Mouse (Mus musculus): Measurements from ENCODE around the gene Habp4. TPM values are rescaled to one million over a fixed set of nuclear protein-coding genes. Genes with fewer than 3 reads are reported as not detected.

The Habp4 gene
- polyA plus RNA-seq, 1 experiment from 2014 or later = 17.4 TPM

- Histone ChIP-seq H3K9ac (no peak overlapping the region), H3K4me3 (replicated peaks) (no peak overlapping the region), H3K27ac (no peak overlapping the region), H3K9me3 (no peaks in the 10 kb centered on the region), H3K4me1 (replicated peaks) (no peaks in the 10 kb centered on the region), H3K36me3 (0 out of 2 replicates have a peak, but pooled peaks cover 2% of the 10 kb centered on the region), H3K4me2 (replicated peaks) (no peak overlapping the region), H3K27me3 (replicated peaks) (no peaks in the 10 kb centered on the region)
- 86% methylated on average over 6 of the region's 6 CpGs for WGBS
- no peak for ATAC-seq
These were observed 46.5 kb downstream of the Habp4 start for GRCm38 (mm10) chr13:64208146-64208545.

- no peaks in the 10 kb centered on the region for H3K9me3 ChIP-seq
- no peak overlapping the region for H3K4me3 ChIP-seq (replicated peaks)
- 77% methylated on average over 5 of the region's 5 CpGs for WGBS
- no peak for ATAC-seq
- H3K4me2 ChIP-seq (replicated peaks) = no peak overlapping the region
- no peaks in the 10 kb centered on the region for H3K4me1 ChIP-seq (replicated peaks)
- 0 out of 2 replicates have a peak, but pooled peaks cover 2% of the 10 kb centered on the region for H3K36me3 ChIP-seq
- H3K27ac ChIP-seq = no peak overlapping the region
- no peaks in the 10 kb centered on the region for H3K27me3 ChIP-seq (replicated peaks)
- no peak overlapping the region for H3K9ac ChIP-seq
These were observed 50.5 kb downstream of the Habp4 start for GRCm38 (mm10) chr13:64211995-64212603.

DNA sequence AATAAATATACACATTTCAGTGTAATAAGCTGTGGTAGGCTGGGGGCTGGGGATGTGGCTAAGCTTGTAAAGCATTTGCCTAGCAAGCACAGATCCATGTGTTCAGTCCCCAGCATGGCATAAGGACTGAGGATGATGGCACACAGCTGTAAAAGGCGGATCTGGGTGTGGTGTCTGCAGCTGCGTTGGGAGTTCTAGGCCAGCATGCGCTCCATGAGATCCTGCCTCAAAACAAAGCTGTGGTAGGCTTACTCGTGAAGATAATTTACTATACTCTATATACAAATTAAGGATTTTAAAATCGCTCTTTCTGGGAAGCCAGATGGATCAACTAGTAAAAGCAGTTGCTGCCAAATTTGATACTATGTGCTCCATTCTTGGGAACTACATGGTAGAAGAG, 53.3 kb downstream of the Habp4 start:
- H3K27me3 ChIP-seq (replicated peaks) = no peaks in the 10 kb centered on the region
- H3K4me2 ChIP-seq (replicated peaks) = no peak overlapping the region
- WGBS = 86% methylated on average over 5 of the region's 5 CpGs
- no peaks in the 10 kb centered on the region for H3K36me3 ChIP-seq
- no peak for ATAC-seq
- H3K9me3 ChIP-seq = no peaks in the 10 kb centered on the region
- H3K9ac ChIP-seq = no peak overlapping the region
- H3K4me1 ChIP-seq (replicated peaks) = no peaks in the 10 kb centered on the region
- H3K27ac ChIP-seq = no peak overlapping the region
- H3K4me3 ChIP-seq (replicated peaks) = no peak overlapping the region

GRCm38 (mm10) chr13:64225738-64226137, 64.1 kb downstream of the Habp4 start:
- ATAC-seq = no peak
- H3K27ac ChIP-seq = no peak overlapping the region
- WGBS = 77% methylated on average over 3 of the region's 3 CpGs
- no peak overlapping the region for H3K9ac ChIP-seq
- no peak overlapping the region for H3K4me3 ChIP-seq (replicated peaks)
- H3K9me3 ChIP-seq = no peaks in the 10 kb centered on the region
- no peaks in the 10 kb centered on the region for H3K4me1 ChIP-seq (replicated peaks)
- no peak overlapping the region for H3K4me2 ChIP-seq (replicated peaks)
- H3K27me3 ChIP-seq (replicated peaks) = no peaks in the 10 kb centered on the region
- no peaks in the 10 kb centered on the region for H3K36me3 ChIP-seq

- no peaks in the 10 kb centered on the region for H3K36me3 ChIP-seq
- no peak overlapping the region for H3K9ac ChIP-seq
- no peak overlapping the region for H3K4me2 ChIP-seq (replicated peaks)
- H3K27me3 ChIP-seq (replicated peaks) = no peaks in the 10 kb centered on the region
- H3K4me1 ChIP-seq (replicated peaks) = no peaks in the 10 kb centered on the region
- ATAC-seq = no peak
- 88% methylated on average over 4 of the region's 4 CpGs for WGBS
- no peaks in the 10 kb centered on the region for H3K9me3 ChIP-seq
- H3K27ac ChIP-seq = no peak overlapping the region
- H3K4me3 ChIP-seq (replicated peaks) = no peak overlapping the region
These were observed 65.1 kb downstream of the Habp4 start for GRCm38 (mm10) chr13:64226725-64227124.

DNA sequence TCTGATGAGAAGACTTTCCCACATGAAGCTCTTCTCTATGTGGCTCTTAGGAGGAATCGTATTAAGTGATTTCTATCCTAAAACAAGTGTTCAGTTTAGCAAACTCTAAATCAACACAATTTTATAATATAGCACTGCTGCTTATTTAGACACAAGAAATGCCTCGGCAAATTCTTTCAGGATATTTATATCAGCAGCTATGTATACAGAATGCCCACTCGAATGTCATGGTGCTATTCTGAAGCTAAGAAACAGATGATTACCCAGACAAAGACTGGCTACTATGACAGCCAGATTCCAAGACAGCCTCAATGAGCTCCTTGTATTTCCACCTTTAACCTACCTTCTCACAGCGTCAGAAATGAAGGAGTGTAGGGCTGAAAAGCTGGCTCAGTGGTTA, 71.5 kb downstream of the Habp4 start:
- 68% methylated on average over 4 of the region's 4 CpGs for WGBS
- H3K36me3 ChIP-seq = no peaks in the 10 kb centered on the region
- no peaks in the 10 kb centered on the region for H3K9me3 ChIP-seq
- H3K4me2 ChIP-seq (replicated peaks) = no peak overlapping the region
- no peak overlapping the region for H3K9ac ChIP-seq
- no peak overlapping the region for H3K4me3 ChIP-seq (replicated peaks)
- H3K4me1 ChIP-seq (replicated peaks) = 0 out of 2 replicates have a peak, but pooled peaks cover 6% of the 10 kb centered on the region
- ATAC-seq = no peak
- H3K27ac ChIP-seq = no peak overlapping the region
- H3K27me3 ChIP-seq (replicated peaks) = no peaks in the 10 kb centered on the region

GRCm38 (mm10) chr13:64235062-64235715, 73.6 kb downstream of the Habp4 start:
- Histone ChIP-seq H3K36me3 (no peaks in the 10 kb centered on the region), H3K4me1 (replicated peaks) (0 out of 2 replicates have a peak, but pooled peaks cover 6% of the 10 kb centered on the region), H3K4me3 (replicated peaks) (no peak overlapping the region), H3K27me3 (replicated peaks) (no peaks in the 10 kb centered on the region), H3K4me2 (replicated peaks) (no peak overlapping the region), H3K9ac (no peak overlapping the region), H3K9me3 (no peaks in the 10 kb centered on the region), H3K27ac (no peak overlapping the region)
- WGBS = 56% methylated on average over 4 of the region's 4 CpGs
- ATAC-seq = no peak

DNA sequence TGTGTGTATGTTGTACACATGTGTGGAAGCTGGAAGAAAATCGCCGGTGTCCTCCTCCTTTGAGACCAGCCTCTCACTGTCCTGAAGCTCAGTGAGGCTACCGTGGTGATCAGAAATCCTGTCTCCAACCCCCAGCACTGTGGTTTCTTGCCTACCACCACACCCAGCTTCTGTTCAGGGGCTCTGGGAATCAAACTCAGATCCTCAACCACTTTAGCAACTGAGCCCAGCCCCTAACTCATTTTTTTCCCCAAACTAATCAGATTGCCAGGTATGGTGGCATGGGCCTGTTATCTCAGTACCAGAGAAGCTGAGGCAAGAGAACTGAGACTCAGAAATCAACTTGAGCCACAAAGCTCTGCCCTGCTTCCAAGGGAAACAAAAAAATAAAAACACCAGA, 74.2 kb downstream of the Habp4 start:
- Histone ChIP-seq H3K27me3 (replicated peaks) (no peaks in the 10 kb centered on the region), H3K36me3 (no peaks in the 10 kb centered on the region), H3K4me1 (replicated peaks) (0 out of 2 replicates have a peak, but pooled peaks cover 6% of the 10 kb centered on the region), H3K9ac (no peak overlapping the region), H3K4me3 (replicated peaks) (no peak overlapping the region), H3K4me2 (replicated peaks) (no peak overlapping the region), H3K27ac (no peak overlapping the region), H3K9me3 (no peaks in the 10 kb centered on the region)
- 68% methylated on average over 3 of the region's 3 CpGs for WGBS
- no peak for ATAC-seq

Other genes starting within 250 kb of the Habp4 start
- gene Hsd17b3, start 72.6 kb upstream of the Habp4 start, polyA plus RNA-seq (2015; fragmentation: Nextera tagmentation; extraction: Ambion mirVana) = not detected in 2 replicates
- 4.6 and 6.7 TPM in 2 replicates for gene Slc35d2, start 32.5 kb upstream of the Habp4 start, polyA plus RNA-seq (2015; fragmentation: Nextera tagmentation; extraction: Ambion mirVana)
- 18.8 and 21.6 TPM in 2 replicates for gene Zfp367, start 8.6 kb upstream of the Habp4 start, polyA plus RNA-seq (2015; fragmentation: Nextera tagmentation; extraction: Ambion mirVana)
- 17.5 and 19.7 TPM in 2 replicates for gene Cdc14b, start 113.5 kb downstream of the Habp4 start, polyA plus RNA-seq (2015; fragmentation: Nextera tagmentation; extraction: Ambion mirVana)
- gene Aaed1, start 150.9 kb downstream of the Habp4 start, polyA plus RNA-seq (2015; fragmentation: Nextera tagmentation; extraction: Ambion mirVana) = 41.3 and 42.4 TPM in 2 replicates
- 195 and 213 TPM in 2 replicates for gene Ctsl, start 209.1 kb downstream of the Habp4 start, polyA plus RNA-seq (2015; fragmentation: Nextera tagmentation; extraction: Ambion mirVana)